Mouse (Mus musculus): ENCODE data around the gene Gm10277. TPM values are rescaled to one million over a fixed set of nuclear protein-coding genes. Genes with fewer than 3 reads are reported as not detected.

Gm10277 gene
- not detected for total RNA-seq (2021)

GRCm38 (mm10) chr11:77787707-77788106 lies at the start of gene Gm10277:
Gene Gm10277 (minus strand): TSS chr11:77787747.
- no peak for DNase-seq

DNA sequence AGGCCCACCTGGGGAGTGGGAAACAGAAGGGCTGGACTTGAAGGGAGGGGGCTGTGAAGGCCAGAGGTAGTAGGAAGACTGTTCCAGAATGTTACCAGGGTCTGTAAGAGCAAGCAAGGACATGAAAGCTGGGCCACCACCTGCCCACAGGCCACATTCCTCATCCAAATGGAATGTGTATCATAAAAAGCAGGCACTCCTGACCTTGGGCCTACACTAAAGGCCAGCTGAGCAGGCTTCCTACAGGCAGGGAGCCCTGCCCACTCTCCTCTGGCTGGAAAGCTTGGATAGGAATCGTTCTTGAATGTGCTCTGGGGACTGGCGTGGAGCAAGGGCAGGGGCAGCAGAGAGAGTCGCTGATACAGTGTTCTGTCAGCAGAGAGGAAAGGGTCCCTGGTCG lies 49.2 kb upstream of the Gm10277 start:
- DNase-seq, result peak; percentile 34

DNA sequence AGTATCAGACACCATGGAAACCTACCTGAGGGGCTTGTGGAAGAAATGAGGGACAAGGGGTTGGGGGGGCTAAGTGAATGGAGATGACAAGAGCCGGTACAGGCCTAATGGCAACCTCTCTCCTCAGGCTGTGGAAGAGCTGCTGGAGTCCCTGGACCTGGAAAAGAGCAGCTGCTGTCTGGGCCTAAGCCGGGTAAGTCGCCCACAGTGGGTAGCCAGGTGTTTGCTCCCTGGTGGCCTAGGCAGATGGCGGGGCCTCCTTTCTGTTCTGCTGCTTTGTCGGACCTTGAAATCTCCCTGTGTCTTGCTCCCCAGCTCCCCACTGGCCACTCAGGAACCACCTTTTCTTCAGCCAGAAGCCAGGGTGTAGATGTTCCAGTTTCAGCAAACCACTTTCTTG lies 48.7 kb upstream of the Gm10277 start:
- DNase-seq, result no peak

DNA sequence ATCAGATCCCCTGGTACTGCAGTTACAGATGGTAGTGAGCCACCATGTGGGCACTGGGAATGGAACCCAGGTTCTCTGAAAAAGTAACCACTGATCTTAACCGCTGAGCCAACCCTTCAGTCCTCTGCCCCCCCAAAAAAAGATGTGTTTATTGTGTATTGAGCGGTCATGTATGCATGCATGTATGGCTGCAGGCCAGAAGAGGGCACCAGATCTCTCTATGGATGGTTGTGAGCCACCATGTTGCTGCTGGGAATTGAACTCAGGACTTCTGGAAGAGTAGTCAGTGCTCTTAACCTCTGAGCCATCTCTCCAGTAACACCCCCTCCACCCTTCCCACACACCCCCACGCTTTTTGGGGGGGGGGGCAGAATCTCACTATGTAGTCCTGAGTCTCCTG lies 47.6 kb upstream of the Gm10277 start:
- DNase-seq, result no peak

GRCm38 (mm10) chr11:77832541-77832940 lies 45.0 kb upstream of the Gm10277 start:
- no peak for DNase-seq

DNA sequence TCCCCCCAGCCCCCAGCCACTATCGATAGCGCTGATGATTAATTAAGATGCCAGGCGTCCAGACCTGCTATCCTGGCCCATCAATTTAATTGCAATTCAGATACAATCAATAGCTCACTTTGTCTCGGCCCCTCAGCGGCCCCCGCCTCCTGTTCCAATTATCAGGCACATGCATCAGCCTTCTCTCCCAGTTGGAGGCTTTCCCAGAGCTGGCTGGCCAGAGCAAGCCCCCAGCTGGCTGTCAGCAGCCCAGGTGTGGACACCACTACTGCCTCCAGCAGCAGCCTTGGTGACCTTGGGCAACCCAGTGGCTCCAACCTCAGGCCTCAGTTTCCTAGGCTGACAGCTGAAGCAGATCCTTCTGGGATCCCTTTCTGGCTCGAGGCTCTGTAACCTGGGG lies 43.3 kb upstream of the Gm10277 start:
- DNase-seq, result no peak

- no peak for DNase-seq
Measured at GRCm38 (mm10) chr11:77829043-77829841, 41.7 kb upstream of the Gm10277 start.

- no peak for DNase-seq
Measured at GRCm38 (mm10) chr11:77828163-77828562, 40.6 kb upstream of the Gm10277 start.

DNA sequence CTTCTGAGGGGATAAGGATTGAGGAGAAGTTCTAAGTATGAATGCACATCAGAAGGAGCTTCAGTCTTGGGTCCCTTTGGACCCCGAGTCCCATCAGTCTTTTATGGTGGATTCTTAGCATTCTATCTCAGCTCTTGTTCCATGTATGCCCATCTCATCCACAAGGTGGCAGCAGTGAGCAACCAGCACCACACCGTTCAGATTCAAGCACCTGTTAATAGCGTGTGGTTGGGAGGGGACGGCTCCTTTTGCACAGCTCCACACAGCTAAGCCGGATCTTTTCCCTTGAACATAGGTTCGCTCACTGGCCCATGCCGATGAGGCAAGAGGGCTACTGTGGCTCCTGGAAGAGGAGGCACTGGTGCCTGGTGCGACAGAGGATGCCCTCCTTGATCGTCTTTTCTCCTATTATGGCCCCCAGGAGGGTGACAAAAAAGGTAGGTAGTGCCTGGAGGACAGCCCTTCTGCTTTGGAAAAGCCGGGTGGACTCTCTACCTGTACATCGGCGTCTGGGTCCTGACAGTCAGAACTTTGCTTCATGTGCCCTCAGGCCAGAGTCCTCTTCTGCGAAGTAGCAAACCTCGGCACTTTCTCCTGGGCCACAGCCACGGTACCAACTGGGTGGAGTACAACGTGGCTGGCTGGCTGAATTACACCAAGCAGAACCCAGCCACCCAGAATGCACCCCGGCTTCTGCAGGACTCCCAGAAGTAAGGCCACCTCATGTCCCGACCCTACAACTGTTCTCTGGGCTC lies 39.9 kb upstream of the Gm10277 start:
- DNase-seq, result peak; percentile 83

DNA sequence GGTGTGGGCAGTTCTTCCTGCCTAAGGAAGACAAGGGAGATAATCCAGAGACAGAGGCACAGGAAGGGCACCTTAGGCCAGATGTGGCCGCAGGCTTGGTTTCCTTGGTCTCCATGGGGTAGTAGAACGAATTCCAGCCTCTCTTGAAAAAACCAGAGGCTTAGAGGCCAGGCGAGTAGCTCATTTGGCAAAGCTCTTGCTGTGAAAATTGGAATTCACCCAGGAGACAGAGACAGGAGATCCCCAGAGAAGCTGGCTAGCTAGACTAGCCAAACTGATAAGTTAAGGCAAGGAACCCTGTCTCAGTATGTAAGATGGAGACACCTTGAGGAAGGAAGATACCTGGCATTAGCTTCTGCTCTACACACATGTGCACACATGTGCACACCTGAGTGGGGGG lies 38.8 kb upstream of the Gm10277 start:
- no peak for DNase-seq

- peak; percentile 81 for DNase-seq
Measured at GRCm38 (mm10) chr11:77825853-77826252, 38.3 kb upstream of the Gm10277 start.

- DNase-seq, result peak; percentile 75
Measured at GRCm38 (mm10) chr11:77822781-77823180, 35.2 kb upstream of the Gm10277 start.

DNA sequence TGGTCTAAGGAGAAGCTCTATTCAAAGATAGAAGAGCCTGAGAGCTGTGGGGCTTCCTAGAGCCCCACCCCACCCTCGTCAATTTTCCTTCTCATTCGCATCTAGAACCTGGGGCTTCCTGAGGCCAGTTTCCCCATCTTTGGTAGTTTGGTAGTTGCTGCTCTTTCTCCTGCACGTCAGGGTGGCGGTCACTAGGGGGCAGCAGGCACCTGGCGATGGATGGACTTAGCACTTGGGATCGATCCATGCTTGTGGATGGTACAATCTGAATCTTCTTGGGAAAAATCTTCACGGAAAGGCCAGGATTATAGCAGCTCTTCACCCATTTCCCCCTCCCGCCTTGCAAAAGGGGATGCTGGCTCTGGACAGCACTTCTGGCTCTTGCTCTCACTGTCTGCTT lies 34.1 kb upstream of the Gm10277 start:
- DNase-seq, result peak; percentile 59

GRCm38 (mm10) chr11:77816003-77816402 lies 28.5 kb upstream of the Gm10277 start:
- DNase-seq, result peak; percentile 85

- DNase-seq, result no peak
Measured at GRCm38 (mm10) chr11:77813969-77814368, 26.4 kb upstream of the Gm10277 start.

DNA sequence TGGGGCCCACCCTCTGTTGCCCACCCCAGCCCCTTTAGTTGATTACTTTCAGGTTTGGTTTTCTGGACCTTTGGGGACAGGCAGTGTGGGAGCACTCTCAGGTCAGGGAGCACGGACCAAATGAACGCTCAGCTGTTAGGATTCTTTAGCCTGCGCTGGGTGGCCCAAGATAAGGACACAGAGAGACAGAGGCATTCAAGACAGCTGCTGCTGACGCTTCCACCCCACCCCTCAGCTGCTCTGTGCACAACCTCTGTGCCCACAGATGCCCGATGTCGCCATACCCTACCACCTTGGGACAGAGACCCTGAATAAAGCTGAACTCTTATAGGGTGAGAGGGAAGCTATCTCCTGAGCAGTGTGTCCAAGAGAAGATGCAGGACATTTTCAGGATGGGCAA lies 22.5 kb upstream of the Gm10277 start:
- no peak for DNase-seq

DNA sequence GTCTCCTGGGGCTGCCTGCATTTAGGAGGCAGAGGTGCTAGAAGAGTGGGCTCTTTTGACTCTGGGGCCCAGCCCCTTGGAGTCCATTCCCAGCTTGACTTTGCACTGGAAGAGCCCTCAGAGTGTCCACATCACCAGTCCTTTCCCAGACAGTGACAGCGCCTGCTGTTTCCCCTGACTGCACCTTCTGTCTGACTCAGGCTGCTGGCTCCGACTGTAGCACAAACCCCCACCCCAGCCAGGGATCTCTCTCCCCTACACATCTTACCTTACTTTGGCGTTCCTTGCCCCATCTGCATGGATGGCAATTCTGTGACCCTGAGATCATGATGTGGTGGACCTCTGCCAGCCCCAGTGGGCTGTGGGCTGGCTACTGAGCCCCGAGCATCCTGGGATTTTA lies 21.7 kb upstream of the Gm10277 start:
- no peak for DNase-seq

GRCm38 (mm10) chr11:77808051-77808465 lies 20.5 kb upstream of the Gm10277 start:
- peak; percentile 56 for DNase-seq

DNA sequence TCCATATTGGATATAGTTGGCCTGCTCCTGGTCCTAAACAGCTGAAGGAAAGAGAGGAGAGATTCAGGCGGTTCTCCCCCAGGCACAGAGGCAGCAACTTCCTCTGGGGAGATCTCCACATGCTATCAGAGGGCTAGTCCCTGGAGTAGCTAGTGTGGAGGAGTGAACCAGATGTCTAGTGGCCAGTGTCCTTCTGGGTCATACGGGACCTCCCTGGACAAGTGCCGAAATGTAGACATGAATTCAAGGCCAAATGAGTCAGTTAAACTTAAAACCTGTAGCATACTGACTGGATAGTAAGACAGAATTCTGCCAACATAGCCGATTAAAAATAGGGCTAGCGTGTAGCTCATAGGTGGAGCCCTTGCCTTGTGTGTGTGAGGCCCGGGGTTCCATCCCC lies 19.3 kb upstream of the Gm10277 start:
- DNase-seq, result no peak

DNA sequence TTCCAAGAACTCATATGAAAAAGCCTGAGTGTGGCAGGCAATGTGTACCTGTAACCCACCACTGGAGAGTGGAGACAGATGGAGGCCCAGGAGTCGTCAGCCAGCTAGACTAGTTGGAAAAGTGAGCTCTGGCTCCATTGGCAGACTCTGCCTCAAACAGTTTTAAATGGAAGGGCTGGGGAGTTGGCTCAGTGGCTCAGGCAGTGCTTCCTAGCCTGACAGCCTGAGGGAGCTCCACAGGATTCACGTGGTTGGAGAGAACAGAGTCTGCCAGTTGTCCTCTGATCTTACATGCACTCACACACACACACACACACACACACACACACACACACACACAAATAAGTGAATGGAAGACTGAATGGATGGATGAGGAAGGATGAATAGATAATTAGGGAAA lies 18.7 kb upstream of the Gm10277 start:
- peak; percentile 46 for DNase-seq

DNA sequence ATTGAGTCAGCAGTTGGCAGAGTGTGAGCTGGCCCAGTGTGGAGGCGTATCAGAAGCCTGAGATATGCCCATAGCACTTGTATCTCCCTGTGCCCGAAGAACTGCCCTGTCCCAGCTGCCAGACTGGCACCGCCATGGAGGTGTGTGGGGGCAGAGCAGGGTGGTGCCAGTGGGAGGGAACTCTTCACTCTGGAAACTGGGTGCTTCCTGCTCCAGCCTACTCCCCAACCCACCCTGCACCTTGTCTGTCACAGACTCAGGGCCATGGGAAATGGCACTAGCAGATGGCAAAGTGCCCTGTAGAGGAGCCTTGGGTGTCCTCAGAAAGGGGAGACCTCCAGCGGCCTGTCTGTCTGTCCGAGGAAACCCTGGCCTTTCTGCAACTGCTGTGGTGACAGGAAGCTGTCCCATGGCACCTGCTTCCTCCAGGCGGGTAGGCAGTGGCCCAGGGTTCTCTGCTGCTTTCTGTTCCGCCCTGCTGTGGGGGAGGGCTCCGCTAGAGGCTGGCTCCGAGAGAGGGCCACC lies 14.9 kb upstream of the Gm10277 start:
- DNase-seq, result peak; percentile 55

- peak; percentile 85 for DNase-seq
Measured at GRCm38 (mm10) chr11:77800869-77801701, 13.5 kb upstream of the Gm10277 start.

DNA sequence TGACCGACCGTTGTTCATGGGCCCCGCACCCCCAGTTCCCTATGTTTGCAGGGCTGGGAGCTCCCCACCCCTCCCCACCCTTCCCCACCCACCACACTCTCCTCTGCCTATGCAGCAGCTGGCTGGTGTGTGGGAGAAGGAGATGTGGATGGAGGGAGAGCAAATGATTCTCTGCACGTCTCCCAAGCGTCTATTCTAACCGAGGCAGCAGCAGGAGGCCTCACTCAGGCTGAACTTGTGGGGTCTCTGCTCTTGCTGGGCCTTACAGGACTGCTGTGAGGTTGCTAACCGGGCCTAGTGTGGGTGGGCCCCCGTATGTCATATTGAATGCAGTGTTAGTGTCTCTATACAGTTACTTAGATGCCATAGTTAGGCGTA lies 12.9 kb upstream of the Gm10277 start:
- DNase-seq, result no peak
